Mouse (Mus musculus) intestine, postnatal 0 days (tissue): ENCODE data around the gene Magix. TPM values are rescaled to one million over a fixed set of nuclear protein-coding genes. Genes with fewer than 3 reads are reported as not detected.

Experiments used
- ATAC-seq: fragments of 200-750 bp; cut with Nextera tagmentation; 2 replicates; pipeline ENCODE4 v1.8.0; 2017; ENCODE audit warnings: mild to moderate bottlenecking, moderate TSS enrichment, moderate library complexity
- H3K27ac ChIP-seq: fragments of 300-500 bp; sonication (generic); 2 replicates; pipeline ENCODE4 v1.5.1; 2014; ENCODE audit warnings: mild to moderate bottlenecking, low read depth, low read length, moderate library complexity
- H3K27me3 ChIP-seq: fragments of 300-500 bp; sonication (generic); replicated peaks from 2 replicates; pipeline ENCODE4 v1.6.1; 2014; ENCODE audit warnings: low read length, mixed read lengths; ENCODE audit not compliant: control insufficient read depth, insufficient read depth
- H3K36me3 ChIP-seq: fragments of 300-500 bp; sonication (generic); 2 replicates; pipeline ENCODE4 v1.6.1; 2014; ENCODE audit warnings: mild to moderate bottlenecking, moderate library complexity; ENCODE audit not compliant: control insufficient read depth, insufficient read depth
- H3K4me1 ChIP-seq: fragments of 300-500 bp; sonication (generic); replicated peaks from 2 replicates; pipeline ENCODE4 v1.6.1; 2014; ENCODE audit warnings: antibody characterized with exemption, low read length, mixed read lengths; ENCODE audit not compliant: control insufficient read depth, insufficient read depth
- H3K4me2 ChIP-seq: fragments of 300-500 bp; sonication (generic); replicated peaks from 2 replicates; pipeline ENCODE4 v1.6.1; 2014; ENCODE audit warnings: low read depth, mild to moderate bottlenecking, moderate library complexity
- H3K4me3 ChIP-seq: fragments of 300-500 bp; sonication (generic); 2 replicates; pipeline ENCODE4 v1.5.1; 2014; ENCODE audit warnings: low read depth, low read length
- H3K9ac ChIP-seq: fragments of 300-500 bp; sonication (generic); 2 replicates; pipeline ENCODE4 v1.6.1; 2014; ENCODE audit warnings: mild to moderate bottlenecking, low read depth, low read length
- H3K9me3 ChIP-seq: fragments of 300-500 bp; sonication (generic); 2 replicates; pipeline ENCODE4 v1.6.1; 2016; ENCODE audit warnings: mixed run types; ENCODE audit not compliant: control insufficient read depth
- CTCF ChIP-seq: sonication (generic); IDR thresholded peaks from 2 replicates; pipeline ENCODE4 v1.5.1; 2016; ENCODE audit warnings: low read depth, mild to moderate bottlenecking, control low read depth, antibody characterized with exemption, moderate library complexity
- WGBS: fragments of 180-500 bp; shearing (Covaris S2); extraction: QIAGEN DNeasy Blood & Tissue Kit; methylation state at CpG from one replicate; pipeline ENCODE4 v1.1.7; 2014; 5-methylcytosine and 5-hydroxymethylcytosine counted together
- polyA plus RNA-seq: library from polyadenylated mRNA; unstranded; fragments of >200 nt; fragmentation: Nextera tagmentation; extraction: Ambion mirVana; gene quantifications from 2 replicates; pipeline ENCODE4 v1.2.1, GENCODE M21; 2015

The Magix gene
- 1.4 and 1.6 TPM in 2 replicates for polyA plus RNA-seq

DNA sequence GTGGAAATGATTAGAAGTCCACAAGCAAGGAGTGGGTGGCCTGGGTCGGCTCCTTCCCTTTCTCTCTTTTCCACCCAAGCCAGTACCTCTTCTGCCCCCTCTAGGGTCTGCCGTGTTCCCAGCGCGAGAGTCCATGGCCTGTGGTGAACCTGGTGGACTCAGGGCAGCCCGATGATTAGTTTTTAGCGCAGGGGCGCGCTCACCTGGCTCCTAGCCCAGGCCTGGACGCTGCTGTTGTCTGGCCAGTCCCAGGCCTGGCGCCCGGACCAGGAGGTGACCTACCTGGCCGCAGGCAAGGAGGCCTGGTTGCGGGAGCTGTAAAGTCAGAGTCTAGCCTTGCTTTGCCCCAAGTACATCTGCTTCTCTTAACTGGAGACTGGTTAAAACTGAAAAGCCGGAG, at the start of gene Magix:
Gene Magix, minus strand, starts transcription at position 388 of the 400 bp plus-strand sequence.
- WGBS: 62% methylated on average over 14 of the region's 14 CpGs
- no peak for TF ChIP-seq CTCF
- ATAC-seq: no peak

DNA sequence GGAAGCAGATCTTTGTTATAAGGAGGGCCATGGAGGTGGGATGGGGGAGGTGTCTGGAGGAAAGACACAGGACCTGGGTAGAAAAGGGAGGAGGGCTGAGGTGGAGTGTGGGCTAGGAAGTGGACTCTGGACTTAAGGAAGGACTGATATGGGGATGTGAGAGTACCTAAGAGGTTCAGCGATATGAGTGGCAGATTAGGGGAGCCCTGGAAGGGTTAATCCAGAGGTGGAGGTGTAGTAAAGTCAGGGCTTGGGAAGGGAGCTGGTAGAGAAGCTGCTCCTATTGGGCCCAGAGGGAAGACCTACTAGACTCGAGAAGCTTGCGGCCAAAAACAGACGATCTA, 47.8 kb upstream of the Magix start:
- no peak overlapping the region for H3K9ac ChIP-seq
- peak overlapping the region; percentile 39 for H3K4me3 ChIP-seq
- no peak overlapping the region for H3K27ac ChIP-seq
- no peak for TF ChIP-seq CTCF
- WGBS: 29% methylated on average over 4 of the region's 4 CpGs
- H3K9me3 ChIP-seq: no peaks in the 10 kb centered on the region
- peak overlapping the region; percentile 68 for H3K4me2 ChIP-seq
- H3K4me1 ChIP-seq: no peaks in the 10 kb centered on the region
- no peaks in the 10 kb centered on the region for H3K27me3 ChIP-seq
- ATAC-seq: peak; percentile 49; the same call in 1 of the 2 replicates
- H3K36me3 ChIP-seq: no peaks in the 10 kb centered on the region; the same call in 1 of the 2 replicates

More for the DNA sequence above, at the start of gene Magix:
- H3K9me3 ChIP-seq: no peaks in the 10 kb centered on the region
- peak within 1 kb of the TSS; percentile 62 for H3K4me2 ChIP-seq
- H3K27me3 ChIP-seq: no peaks in the 10 kb centered on the region
- no peak within 1 kb of the TSS for H3K9ac ChIP-seq
- H3K27ac ChIP-seq: peak within 1 kb of the TSS; percentile 15; the same call in 1 of the 2 replicates
- H3K4me1 ChIP-seq: no peaks in the 10 kb centered on the region
- H3K4me3 ChIP-seq: peak within 1 kb of the TSS; percentile 18
- no peaks in the 10 kb centered on the region for H3K36me3 ChIP-seq

DNA sequence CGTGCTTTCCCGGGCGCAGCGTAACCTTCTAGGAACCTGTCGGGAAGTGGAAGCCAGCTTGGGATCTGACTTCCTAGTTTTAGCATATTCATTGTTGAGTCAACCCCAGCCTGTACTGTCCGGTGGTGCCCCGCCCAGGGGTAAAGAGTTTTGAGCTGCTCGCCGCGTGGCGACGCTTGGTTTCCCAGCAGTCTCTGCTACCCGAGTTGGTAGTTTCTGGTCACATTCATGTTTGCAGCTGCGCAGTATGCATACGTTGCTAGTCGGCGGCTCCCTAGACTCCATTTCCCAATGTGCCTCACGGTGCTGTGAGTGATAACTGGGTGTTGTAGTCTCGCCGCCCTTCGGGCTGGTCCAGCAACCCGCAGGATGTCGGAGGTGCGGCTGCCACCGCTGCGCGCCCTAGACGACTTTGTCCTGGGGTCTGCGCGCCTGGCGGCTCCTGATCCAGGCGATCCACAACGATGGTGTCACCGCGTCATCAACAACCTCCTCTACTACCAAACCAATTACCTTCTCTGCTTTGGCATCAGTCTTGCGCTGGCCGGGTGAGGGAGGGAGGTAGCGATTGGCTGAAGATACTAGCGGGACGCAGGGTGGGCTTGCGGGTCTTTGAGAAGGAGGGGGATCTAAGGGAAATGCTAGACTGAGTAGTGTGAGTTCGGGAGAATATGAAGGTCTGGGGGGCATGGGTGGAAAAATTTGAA, 47.3 kb upstream of the Magix start, which contains the start of gene Praf2:
Gene Praf2, plus strand, starts transcription at position 225 of the 707 bp plus-strand sequence.
- WGBS: 19% methylated on average over 42 of the region's 42 CpGs
- no peak within 1 kb of the TSS for H3K9ac ChIP-seq
- ATAC-seq: peak; percentile 87
- no peaks in the 10 kb centered on the region for H3K9me3 ChIP-seq
- H3K4me3 ChIP-seq: peak within 1 kb of the TSS; percentile 39
- H3K27ac ChIP-seq: peak within 1 kb of the TSS; percentile 68
- H3K27me3 ChIP-seq: no peaks in the 10 kb centered on the region
- H3K4me1 ChIP-seq: no peaks in the 10 kb centered on the region
- H3K36me3 ChIP-seq: no peaks in the 10 kb centered on the region; the same call in 1 of the 2 replicates
- H3K4me2 ChIP-seq: peak within 1 kb of the TSS; percentile 68
- no peak for TF ChIP-seq CTCF

DNA sequence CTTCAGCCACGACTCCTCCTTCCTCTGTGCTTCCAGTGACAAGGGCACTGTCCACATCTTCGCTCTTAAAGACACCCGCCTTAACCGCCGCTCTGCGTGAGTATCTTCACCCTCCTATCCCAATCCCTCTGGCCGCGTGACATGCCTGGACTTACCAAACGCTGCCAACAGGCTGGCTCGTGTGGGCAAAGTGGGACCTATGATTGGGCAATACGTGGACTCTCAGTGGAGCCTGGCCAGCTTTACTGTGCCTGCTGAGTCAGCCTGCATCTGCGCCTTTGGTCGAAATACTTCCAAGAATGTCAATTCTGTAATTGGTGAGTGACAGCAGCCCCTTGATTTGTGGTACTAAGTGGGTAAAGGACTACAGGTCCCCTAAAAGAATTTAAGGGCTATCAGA, 46.1 kb upstream of the Magix start:
- no peak for ATAC-seq

DNA sequence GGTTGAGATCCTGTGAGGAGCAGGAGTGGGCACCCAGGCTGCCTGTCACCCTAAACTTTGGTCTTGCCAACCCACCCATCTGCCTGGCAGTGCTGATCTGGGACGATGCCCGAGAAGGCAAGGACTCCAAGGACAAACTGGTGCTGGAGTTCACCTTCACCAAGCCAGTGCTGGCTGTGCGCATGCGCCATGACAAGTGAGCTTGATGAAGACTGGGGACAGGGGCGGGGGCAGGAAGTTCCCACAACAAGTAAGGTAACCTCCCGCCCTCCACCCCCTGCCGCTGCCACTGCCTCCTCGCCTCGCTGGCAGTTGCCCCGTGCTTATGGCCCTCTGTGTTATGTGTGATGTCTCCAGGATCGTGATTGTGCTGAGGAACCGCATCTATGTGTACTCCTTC, 44.8 kb upstream of the Magix start:
- ATAC-seq: no peak
- WGBS: 81% methylated on average over 12 of the region's 12 CpGs

More for the DNA sequence above, 46.1 kb upstream of the Magix start:
- 89% methylated on average over 13 of the region's 13 CpGs for WGBS
- no peaks in the 10 kb centered on the region for H3K9me3 ChIP-seq
- no peak for TF ChIP-seq CTCF
- no peak overlapping the region for H3K4me2 ChIP-seq
- no peaks in the 10 kb centered on the region for H3K27me3 ChIP-seq
- H3K9ac ChIP-seq: no peak overlapping the region
- no peaks in the 10 kb centered on the region; the same call in 1 of the 2 replicates for H3K36me3 ChIP-seq
- no peaks in the 10 kb centered on the region for H3K4me1 ChIP-seq
- no peak overlapping the region for H3K27ac ChIP-seq
- no peak overlapping the region for H3K4me3 ChIP-seq

DNA sequence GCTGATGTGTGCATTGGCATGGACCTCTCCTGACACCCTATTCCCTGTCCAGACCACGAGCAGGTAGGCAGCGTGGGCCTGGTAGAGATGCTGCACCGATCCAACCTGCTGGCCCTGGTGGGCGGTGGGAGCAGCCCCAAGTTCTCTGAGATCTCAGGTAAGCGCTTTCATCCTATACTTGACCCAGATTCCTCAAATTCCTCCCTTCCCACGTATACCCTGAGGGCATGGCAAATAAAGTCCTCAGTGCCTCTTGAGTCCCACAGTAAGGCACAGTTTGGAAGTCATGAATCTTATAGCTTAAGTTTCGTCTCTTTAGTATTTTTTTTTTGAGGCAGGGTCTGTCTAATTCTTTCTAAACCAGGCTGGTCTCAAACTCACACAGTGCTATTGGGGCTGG, 43.1 kb upstream of the Magix start:
- H3K4me3 ChIP-seq: no peak overlapping the region
- no peaks in the 10 kb centered on the region for H3K27me3 ChIP-seq
- H3K27ac ChIP-seq: no peak overlapping the region
- WGBS: 83% methylated on average over 7 of the region's 7 CpGs
- H3K9ac ChIP-seq: no peak overlapping the region
- TF ChIP-seq CTCF: no peak
- ATAC-seq: no peak
- no peak overlapping the region for H3K4me2 ChIP-seq
- H3K4me1 ChIP-seq: no peaks in the 10 kb centered on the region
- no peaks in the 10 kb centered on the region for H3K9me3 ChIP-seq
- no peaks in the 10 kb centered on the region; the same call in 1 of the 2 replicates for H3K36me3 ChIP-seq

More for the DNA sequence above, 44.8 kb upstream of the Magix start:
- Histone ChIP-seq H3K9ac (no peak overlapping the region), H3K27ac (no peak overlapping the region), H3K27me3 (no peaks in the 10 kb centered on the region), H3K36me3 (no peaks in the 10 kb centered on the region; the same call in 1 of the 2 replicates), H3K4me2 (no peak overlapping the region), H3K9me3 (no peaks in the 10 kb centered on the region), H3K4me1 (no peaks in the 10 kb centered on the region), H3K4me3 (no peak overlapping the region)
- TF ChIP-seq CTCF: no peak
